Mouse (Mus musculus) right cerebral cortex, postnatal 25 days (tissue): ENCODE results near the gene Abcf1.

Experiments
- DNase-seq: peaks from one replicate; pipeline ENCODE4 v3.0.0; 2022

The Abcf1 gene

GRCm38 (mm10) chr17:35918276-35919059 lies 51.1 kb downstream of the Abcf1 start:
- DNase-seq = no peak

- DNase-seq = no peak
Measured at GRCm38 (mm10) chr17:35917463-35918251, 51.9 kb downstream of the Abcf1 start.

- no peak for DNase-seq
Measured at GRCm38 (mm10) chr17:35917143-35917462, 52.5 kb downstream of the Abcf1 start.

GRCm38 (mm10) chr17:35916297-35917142 lies 53.0 kb downstream of the Abcf1 start, which contains the start of the genes Mrps18b and Ppp1r10:
Gene Mrps18b (minus strand): TSS chr17:35916389.
Gene Ppp1r10 (plus strand): TSS chr17:35916434.
- DNase-seq = peak; percentile 100

- no peak for DNase-seq
Measured at GRCm38 (mm10) chr17:35915538-35916296, 53.8 kb downstream of the Abcf1 start.

- DNase-seq = no peak
Measured at GRCm38 (mm10) chr17:35914975-35915374, 54.6 kb downstream of the Abcf1 start.

GRCm38 (mm10) chr17:35909919-35910369 lies 59.6 kb downstream of the Abcf1 start, which contains the start of gene Atat1:
Gene Atat1 (minus strand): TSS chr17:35910075.
- DNase-seq = peak; percentile 88

GRCm38 (mm10) chr17:35909186-35909918 lies 60.2 kb downstream of the Abcf1 start:
- DNase-seq = no peak

- no peak for DNase-seq
Measured at GRCm38 (mm10) chr17:35907609-35908008, 62.0 kb downstream of the Abcf1 start.
